Mouse (Mus musculus) yolk sac, embryonic 10.5 days (tissue): ENCODE data around the gene 4930402F06Rik.

Experiments
- DNase-seq: peaks from one replicate; pipeline ENCODE4 v3.0.0-alpha.2; 2017; ENCODE audit warnings: low spot score

4930402F06Rik gene

GRCm38 (mm10) chr2:35397096-35397495 lies at the start of gene 4930402F06Rik:
TSS of gene 4930402F06Rik (minus strand) at chr2:35397175.
- DNase-seq: no peak

GRCm38 (mm10) chr2:35446300-35446699 lies 49.3 kb upstream of the 4930402F06Rik start:
- no peak for DNase-seq

- DNase-seq: no peak
These were observed 48.6 kb upstream of the 4930402F06Rik start for GRCm38 (mm10) chr2:35445610-35446009.

DNA sequence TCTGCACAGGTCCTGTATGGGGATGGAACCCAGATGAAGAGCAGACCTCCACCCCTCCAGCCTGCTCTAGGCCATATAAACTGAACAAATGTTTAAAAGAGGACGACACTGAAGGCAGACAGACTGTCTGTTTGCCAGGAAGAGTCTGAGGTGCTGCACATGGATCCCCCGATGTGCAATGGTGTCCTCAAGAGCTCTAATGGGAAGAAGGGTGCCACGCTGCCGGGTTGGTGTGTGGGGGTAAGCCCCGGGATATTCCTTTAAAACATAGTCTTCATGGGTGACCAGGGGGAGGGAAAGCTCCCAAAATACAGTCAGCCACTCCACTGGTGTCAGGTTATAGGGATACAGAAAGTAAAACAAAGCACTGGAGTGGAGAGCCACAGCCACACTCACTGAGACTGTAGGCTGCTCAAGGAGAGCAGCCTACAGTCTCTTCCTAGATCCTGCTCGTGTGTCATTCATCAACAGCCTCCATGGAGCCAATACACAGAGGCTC lies 47.8 kb upstream of the 4930402F06Rik start:
- no peak for DNase-seq

DNA sequence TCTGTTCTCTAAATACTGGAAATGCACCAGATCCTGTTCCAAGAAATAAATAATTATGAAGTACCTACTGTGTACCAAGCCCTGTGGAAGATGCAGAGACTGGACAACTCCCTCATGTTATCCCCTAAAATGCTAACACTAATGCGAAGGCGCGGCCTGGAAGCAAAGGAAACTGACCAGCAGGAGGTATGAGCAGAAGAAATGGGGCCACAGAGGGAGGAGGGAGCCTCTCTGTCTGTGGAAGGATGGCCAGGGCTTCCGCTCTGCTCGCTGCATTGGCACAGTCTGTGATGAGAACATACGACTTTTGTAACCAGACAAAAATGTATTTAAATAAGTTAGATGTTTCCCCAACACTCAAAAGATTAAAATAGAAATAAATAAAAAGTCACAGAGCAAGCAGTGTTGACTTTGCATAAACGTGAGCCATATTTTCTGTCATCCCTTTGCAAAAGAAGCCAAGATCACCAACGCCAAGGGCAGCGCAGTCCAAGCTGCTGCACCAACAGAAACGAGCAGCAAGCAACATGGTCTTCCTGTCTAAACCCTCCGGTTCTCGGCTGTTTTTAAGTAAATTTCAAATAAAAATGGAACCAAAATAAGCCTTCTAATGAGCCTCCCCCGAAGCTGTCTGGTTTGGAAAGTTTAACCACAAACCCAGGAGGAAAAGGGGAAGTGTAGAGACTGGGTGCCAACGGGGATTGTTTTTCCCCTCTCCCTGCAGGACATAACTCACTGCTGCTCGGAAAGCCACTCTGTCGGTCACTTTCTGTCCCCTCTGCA lies 47.2 kb upstream of the 4930402F06Rik start:
- no peak for DNase-seq

- no peak for DNase-seq
These were observed 46.4 kb upstream of the 4930402F06Rik start for GRCm38 (mm10) chr2:35443325-35443724.

GRCm38 (mm10) chr2:35442079-35442478 lies 45.1 kb upstream of the 4930402F06Rik start:
- DNase-seq: no peak

GRCm38 (mm10) chr2:35441419-35441818 lies 44.4 kb upstream of the 4930402F06Rik start:
- no peak for DNase-seq

- no peak for DNase-seq
These were observed 43.5 kb upstream of the 4930402F06Rik start for GRCm38 (mm10) chr2:35440480-35440879.

DNA sequence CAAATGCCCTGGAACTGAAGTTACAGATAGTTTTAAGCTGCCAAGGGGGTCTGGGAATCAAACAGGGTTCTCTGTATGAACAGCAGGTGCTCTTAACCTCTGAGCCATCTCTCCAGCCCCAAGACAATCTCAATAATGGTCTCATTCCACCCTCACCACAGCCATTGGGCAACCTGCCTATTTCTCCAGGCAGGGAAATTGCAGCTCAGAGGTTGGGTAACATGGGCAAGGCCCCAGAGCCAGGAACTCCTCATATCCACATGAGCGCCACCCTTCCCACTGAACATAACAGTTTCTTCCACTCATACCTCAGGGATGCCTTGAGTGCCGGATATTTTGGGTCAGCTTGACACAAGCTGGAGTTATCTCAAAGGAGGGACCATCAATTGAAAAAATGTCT lies 40.8 kb upstream of the 4930402F06Rik start:
- DNase-seq: no peak

GRCm38 (mm10) chr2:35434576-35435123 lies 37.7 kb upstream of the 4930402F06Rik start:
- DNase-seq: no peak

DNA sequence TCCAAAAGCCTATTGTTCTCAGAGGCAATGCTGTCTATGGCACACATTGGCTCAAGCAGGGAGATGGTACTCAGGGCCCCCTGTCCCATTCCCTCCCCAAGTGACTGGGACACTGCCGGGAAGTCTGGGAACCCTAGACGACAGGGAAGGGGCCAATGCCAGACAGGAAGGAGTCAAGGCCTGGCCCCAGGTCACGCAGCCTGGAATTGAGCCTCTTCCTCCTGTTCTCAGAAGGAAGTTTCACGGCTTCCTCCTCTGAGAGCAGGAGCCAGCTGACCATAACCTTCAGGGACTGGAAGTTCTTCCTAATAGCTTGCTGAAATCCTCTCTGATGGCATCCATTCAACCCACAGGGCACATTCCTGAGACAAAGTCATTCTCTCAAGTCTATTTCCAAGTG lies 36.5 kb upstream of the 4930402F06Rik start:
- no peak for DNase-seq

DNA sequence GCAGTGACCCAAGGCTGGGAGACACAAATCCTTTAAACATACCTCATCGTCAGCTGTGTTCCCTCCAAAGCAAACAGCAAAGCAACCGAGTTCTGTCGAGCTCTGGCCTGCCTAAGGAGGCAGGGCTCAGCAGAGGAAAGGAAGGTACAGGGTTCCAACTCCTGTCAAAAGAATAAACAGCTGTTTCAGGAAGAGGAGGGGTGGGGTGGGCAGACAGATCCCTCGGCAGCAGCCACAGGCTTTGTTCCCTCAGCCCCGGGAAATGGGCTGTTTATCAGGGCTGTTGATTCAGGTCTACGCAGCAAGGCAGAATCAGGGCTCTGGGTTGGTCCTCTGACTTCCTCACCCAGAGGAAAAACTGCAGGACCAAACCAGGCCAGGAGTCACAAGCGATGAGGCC lies 35.5 kb upstream of the 4930402F06Rik start:
- DNase-seq: peak; percentile 56

DNA sequence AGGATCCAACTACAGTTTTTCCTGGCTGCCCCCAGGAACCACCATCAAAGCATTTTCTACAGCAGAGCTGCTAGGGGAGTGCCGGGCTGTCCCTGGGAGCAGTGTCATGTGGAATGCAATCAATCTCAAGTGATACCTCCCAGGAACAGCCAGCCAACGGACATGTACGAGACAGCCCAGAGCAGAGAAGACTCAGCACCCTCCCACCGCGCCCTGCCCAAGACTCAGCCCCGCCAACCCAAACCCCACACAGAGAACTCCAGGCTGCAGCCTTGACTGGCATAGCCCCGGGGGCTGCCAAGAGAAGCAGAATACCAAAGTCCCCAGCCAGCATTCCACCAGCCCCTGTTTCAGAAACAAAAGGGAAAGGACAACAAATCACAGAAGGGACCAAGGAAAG lies 35.0 kb upstream of the 4930402F06Rik start:
- DNase-seq: peak; percentile 31

DNA sequence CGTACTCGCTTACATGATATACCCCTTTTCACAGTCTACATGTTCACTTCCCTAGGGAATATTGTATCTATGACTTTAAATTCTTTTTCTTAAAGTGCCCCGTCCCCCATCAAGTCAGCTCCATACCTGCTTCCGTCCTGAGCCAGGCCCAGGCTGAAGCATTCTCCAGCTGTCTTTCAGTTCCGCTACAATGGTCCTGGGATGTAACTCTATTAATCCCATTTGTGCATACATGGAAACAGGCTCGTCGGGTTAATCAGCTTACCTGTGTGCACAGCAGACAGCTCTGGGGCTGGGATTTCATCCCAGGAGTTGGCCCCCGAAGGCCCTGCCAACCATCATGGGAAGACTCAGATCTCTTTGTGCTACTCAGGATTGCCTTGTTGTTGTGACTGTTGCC lies 33.8 kb upstream of the 4930402F06Rik start:
- no peak for DNase-seq

- no peak for DNase-seq
These were observed 31.8 kb upstream of the 4930402F06Rik start for GRCm38 (mm10) chr2:35428615-35429300.

GRCm38 (mm10) chr2:35427559-35427958 lies 30.6 kb upstream of the 4930402F06Rik start:
- DNase-seq: no peak

GRCm38 (mm10) chr2:35423711-35424339 lies 26.9 kb upstream of the 4930402F06Rik start:
- DNase-seq: no peak

GRCm38 (mm10) chr2:35422384-35422783 lies 25.4 kb upstream of the 4930402F06Rik start:
- DNase-seq: no peak

DNA sequence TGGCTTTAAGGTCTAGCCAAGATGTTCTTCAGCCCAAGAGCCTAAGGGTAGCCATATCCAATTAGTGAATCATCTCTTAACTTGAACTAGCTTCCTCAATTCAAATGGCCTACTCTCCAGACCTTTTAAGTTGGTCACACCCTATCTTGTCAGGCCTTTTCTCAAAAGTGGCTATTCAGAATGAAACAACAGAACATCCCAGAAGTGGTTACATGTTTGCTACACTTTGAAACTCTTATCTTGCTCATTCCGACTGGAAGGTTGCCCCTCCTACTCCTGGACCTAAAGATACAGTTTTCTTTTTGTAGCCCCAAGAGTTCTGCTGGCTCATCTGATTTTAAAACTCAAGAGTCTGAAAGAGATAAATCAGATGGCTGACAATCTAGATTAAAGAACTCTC lies 23.7 kb upstream of the 4930402F06Rik start:
- DNase-seq: no peak

- DNase-seq: no peak
These were observed 22.7 kb upstream of the 4930402F06Rik start for GRCm38 (mm10) chr2:35419671-35420070.

DNA sequence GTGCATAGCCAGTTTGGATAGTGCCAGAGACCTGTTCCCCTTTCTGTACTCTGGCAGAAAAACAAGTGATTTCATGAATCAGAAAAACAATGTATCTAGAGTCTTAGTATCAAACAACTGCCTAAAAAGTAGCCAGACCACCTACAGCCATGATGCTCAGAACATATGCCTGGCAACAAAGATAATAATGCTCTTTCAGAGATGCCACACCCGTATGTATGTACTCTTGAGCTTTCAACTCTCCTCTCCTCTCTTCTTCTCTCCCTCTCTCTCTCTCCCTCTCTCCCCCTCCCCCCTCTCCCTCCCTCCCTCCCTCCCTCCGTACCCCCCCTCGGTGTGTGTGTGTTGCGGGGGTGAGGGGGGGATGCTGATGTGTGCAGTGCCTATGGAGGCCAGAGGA lies 22.3 kb upstream of the 4930402F06Rik start:
- DNase-seq: no peak

DNA sequence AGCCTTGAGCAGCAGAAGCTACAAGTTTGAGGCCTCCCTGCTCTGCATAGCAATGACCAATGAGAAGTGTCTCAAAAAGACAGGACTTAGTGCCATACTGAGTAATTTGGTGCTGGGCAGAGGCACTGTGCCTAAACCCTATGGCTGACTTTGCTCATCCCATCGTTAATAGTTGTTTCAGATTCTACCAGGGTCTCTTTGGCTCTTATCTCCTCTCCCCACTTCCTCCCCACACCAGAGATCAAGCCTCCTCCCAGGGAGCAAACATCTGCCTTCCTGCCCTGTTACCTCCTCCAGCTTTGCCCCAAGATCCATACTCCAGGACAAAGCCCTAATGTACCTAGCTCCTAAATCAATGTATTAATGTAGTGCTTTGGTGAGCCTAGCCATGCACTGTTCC lies 20.3 kb upstream of the 4930402F06Rik start:
- DNase-seq: no peak
